Mouse (Mus musculus) left cerebral cortex, postnatal 14 days (tissue): ENCODE measurements at regions not wholly inside any gene's neighbourhood (a gene's known extent, or its start where the extent isn't known, plus 50 kb on each side); places are given as distances from the start of the nearest gene placed in this dataset.

ENCODE experiments used
- DNase-seq, 2 experiments: peaks; one replicate each; pipeline ENCODE4 v3.0.0; 2021 to 2022; ENCODE audit warnings: low spot score in 2 of 2, mixed read lengths in 1 of 2
- intact Hi-C: fragments of 180-260 bp; cut with DNase I; formaldehyde crosslinking; loops from one replicate; pipeline ENCODE4 v1.15.1; 2025

GRCm38 (mm10) chr15:52095629-52096190 lies 1789.0 kb upstream of the Gm7489 start:
- no peak for DNase-seq
- intact Hi-C loops = no loop called here

GRCm38 (mm10) chr15:52108761-52109160 lies 1775.9 kb upstream of the Gm7489 start:
- no peak for DNase-seq
- intact Hi-C loops = no loop called here

GRCm38 (mm10) chr15:52114368-52115036 lies 1770.2 kb upstream of the Gm7489 start:
- intact Hi-C loops = no loop called here

GRCm38 (mm10) chr15:52136693-52137092 lies 1748.0 kb upstream of the Gm7489 start:
- DNase-seq = no peak

More at GRCm38 (mm10) chr15:52114368-52115036, 1770.2 kb upstream of the Gm7489 start:
- DNase-seq = no peak

GRCm38 (mm10) chr15:52153421-52153820 lies 1731.3 kb upstream of the Gm7489 start:
- intact Hi-C loops = no loop called here
- peak in 1 of 2 experiments; percentile 9 for DNase-seq

More at GRCm38 (mm10) chr15:52136693-52137092, 1748.0 kb upstream of the Gm7489 start:
- intact Hi-C loops = no loop called here

- no peak for DNase-seq
- intact Hi-C loops = no loop called here
These were observed 1728.9 kb upstream of the Gm7489 start for GRCm38 (mm10) chr15:52155784-52156183.

- intact Hi-C loops = no loop called here
- no peak for DNase-seq
These were observed 1727.9 kb upstream of the Gm7489 start for GRCm38 (mm10) chr15:52156779-52157178.

GRCm38 (mm10) chr15:52160181-52161088 lies 1724.3 kb upstream of the Gm7489 start:
- intact Hi-C loops = loop anchor here (5.0 kb wide), 2 partner anchors 248 to 297 kb away; no protein-coding TSS in a partner anchor
- DNase-seq = peak; percentile 87 to 89

GRCm38 (mm10) chr15:52161089-52161442 lies 1723.6 kb upstream of the Gm7489 start:
- DNase-seq = no peak
- intact Hi-C loops = loop anchor here (5.0 kb wide), 2 partner anchors 249 to 296 kb away; no protein-coding TSS in a partner anchor

GRCm38 (mm10) chr15:52161568-52162316 lies 1723.0 kb upstream of the Gm7489 start:
- intact Hi-C loops = loop anchor here (5.0 kb wide), 2 partner anchors 249 to 296 kb away; no protein-coding TSS in a partner anchor
- peak in 1 of 2 experiments; percentile 5 for DNase-seq

- intact Hi-C loops = no loop called here
- DNase-seq = no peak
These were observed 1718.6 kb upstream of the Gm7489 start for GRCm38 (mm10) chr15:52166144-52166543.

GRCm38 (mm10) chr15:52166595-52167443 lies 1717.9 kb upstream of the Gm7489 start:
- intact Hi-C loops = no loop called here

GRCm38 (mm10) chr15:52167811-52168210 lies 1716.9 kb upstream of the Gm7489 start:
- intact Hi-C loops = no loop called here
- DNase-seq = no peak

More at GRCm38 (mm10) chr15:52166595-52167443, 1717.9 kb upstream of the Gm7489 start:
- no peak for DNase-seq

GRCm38 (mm10) chr15:52176951-52177350 lies 1707.8 kb upstream of the Gm7489 start:
- DNase-seq = no peak
- intact Hi-C loops = no loop called here

- intact Hi-C loops = no loop called here
- DNase-seq = no peak
These were observed 1706.0 kb upstream of the Gm7489 start for GRCm38 (mm10) chr15:52178668-52179067.

GRCm38 (mm10) chr15:52179379-52179778 lies 1705.3 kb upstream of the Gm7489 start:
- no peak for DNase-seq
- intact Hi-C loops = no loop called here

GRCm38 (mm10) chr15:52191176-52191575 lies 1693.5 kb upstream of the Gm7489 start:
- DNase-seq = no peak
- intact Hi-C loops = no loop called here

GRCm38 (mm10) chr15:52207271-52207670 lies 1677.4 kb upstream of the Gm7489 start:
- DNase-seq = no peak
- intact Hi-C loops = no loop called here
